Mouse (Mus musculus) brain, embryonic 18.5 days (tissue): ENCODE data around the gene Aadac.

Experiments used
- DNase-seq: peaks from one replicate; pipeline ENCODE4 v3.0.0-alpha.2; 2012; ENCODE audit warnings: low read depth, low spot score

The Aadac gene

GRCm38 (mm10) chr3:60025417-60025816 lies at the start of gene Aadac:
Gene Aadac, plus strand, starts transcription at chr3:60025717.
- DNase-seq = no peak

DNA sequence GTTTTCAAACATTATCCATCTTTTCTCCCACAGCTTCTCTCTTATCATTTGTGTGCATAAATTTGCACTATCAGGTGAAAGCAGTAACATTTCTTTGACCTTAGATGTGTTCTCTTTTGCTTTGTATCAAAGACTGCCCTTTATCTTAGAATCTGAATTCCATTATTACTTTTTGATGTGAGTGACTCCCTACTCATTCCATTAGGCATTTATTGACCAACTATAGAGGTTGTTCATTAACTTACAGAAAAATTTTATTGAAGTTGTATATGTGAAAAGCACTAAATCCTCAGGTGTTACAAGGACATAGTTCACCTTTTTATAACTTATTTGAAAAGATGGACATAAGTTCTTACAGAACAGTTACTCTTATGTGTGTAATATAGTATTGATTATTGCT lies 21.9 kb upstream of the Aadac start:
- no peak for DNase-seq

- DNase-seq = no peak
These were observed 19.1 kb upstream of the Aadac start, which contains the start of gene Aadacl2 for GRCm38 (mm10) chr3:60006443-60006842. Gene Aadacl2, plus strand, starts transcription at chr3:60006743.

- DNase-seq = no peak
These were observed 6.0 kb downstream of the Aadac start for GRCm38 (mm10) chr3:60031511-60031910.

DNA sequence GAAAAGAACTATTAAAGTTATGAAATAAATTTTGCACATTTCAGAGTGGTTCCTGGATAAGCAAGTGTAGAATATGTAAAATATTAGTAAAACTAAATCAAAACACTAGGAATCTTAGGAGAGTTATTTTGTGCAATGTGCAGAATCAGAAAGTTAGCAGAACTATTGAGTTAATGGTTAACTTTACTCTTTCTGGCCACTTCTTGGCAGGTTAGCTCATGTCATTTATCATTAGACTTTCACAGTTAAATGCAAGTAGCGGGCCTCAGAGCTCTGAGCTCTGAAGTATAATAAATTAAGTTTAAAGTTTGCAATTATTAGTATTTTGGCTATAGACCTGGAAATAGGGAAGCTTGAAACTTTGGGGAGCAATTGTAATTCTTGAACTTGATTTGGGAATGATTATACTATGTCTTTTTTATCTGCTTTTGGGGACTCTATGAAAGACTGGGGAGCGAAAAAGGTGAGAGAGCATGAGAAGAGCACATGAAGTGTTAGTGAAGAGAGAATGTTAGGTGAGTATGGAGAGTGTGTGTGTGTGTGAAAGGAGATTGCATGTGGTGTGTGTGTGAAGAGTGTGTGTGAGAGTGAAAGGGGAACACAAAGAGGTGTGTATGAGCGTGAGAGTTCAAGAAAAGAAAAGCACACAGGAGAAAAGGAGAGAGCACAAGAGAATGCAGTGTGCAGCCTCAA lies 20.9 kb downstream of the Aadac start:
- DNase-seq = no peak

GRCm38 (mm10) chr3:60053231-60053927 lies 27.9 kb downstream of the Aadac start:
- no peak for DNase-seq

DNA sequence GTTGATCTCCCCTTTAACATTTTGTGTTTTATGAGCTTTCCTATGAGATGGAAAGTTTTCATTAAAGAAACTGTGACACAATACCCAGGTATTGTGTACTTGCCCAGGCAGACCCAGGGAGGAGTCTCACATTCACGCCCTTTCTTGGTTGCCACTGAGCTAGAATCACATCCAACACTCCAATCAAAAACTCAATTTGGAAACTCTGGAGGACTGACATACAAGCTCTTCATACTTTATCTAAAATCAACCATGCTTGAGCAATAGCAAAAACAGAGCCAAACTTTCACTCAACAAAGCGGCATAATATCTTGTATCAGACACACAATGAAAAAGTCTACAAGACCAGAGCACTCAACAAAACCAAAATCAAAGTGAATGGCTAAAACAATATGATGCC lies 28.4 kb downstream of the Aadac start:
- DNase-seq = no peak

- no peak for DNase-seq
These were observed 30.9 kb downstream of the Aadac start for GRCm38 (mm10) chr3:60056451-60056850.

GRCm38 (mm10) chr3:60057070-60057808 lies 31.7 kb downstream of the Aadac start:
- DNase-seq = no peak

- DNase-seq = no peak
These were observed 32.2 kb downstream of the Aadac start for GRCm38 (mm10) chr3:60057809-60058082.

DNA sequence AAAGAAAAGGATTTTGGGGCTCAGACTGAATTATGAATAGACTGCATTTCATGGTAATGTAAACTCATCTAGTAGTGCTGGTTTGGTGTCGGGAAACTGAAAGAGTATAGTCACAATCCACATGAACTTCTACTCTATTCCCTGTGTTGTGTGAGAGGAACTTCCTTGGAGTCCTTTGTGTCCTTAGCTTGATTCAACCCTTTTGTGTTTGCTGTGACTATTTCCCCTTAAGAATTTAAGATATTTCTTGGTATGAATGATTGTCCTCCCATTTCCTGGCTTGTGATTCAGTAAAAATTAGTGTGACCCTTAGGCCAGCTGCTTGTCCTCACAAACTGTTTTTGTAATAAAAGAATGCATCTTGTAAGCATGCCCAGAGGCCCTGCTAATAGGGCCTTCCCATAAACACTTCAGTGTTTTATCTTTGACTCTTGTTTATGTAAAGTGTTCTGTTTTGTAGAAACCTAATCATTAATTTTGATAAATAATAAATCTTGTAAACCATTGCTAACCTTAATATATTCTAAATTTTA lies 53.4 kb downstream of the Aadac start:
- DNase-seq = no peak

- DNase-seq = no peak
These were observed 55.1 kb downstream of the Aadac start for GRCm38 (mm10) chr3:60080572-60080971.

- DNase-seq = no peak
These were observed 56.1 kb downstream of the Aadac start, which contains the start of gene Sucnr1 for GRCm38 (mm10) chr3:60081648-60082047. Gene Sucnr1, plus strand, starts transcription at chr3:60081869.

GRCm38 (mm10) chr3:60082746-60083145 lies 57.2 kb downstream of the Aadac start:
- no peak for DNase-seq

GRCm38 (mm10) chr3:60085729-60086128 lies 60.2 kb downstream of the Aadac start:
- no peak for DNase-seq
